Mouse (Mus musculus) hindlimb bud, embryonic 11.5 days (tissue): ENCODE results near the gene Clybl.

Experiments used
- DNase-seq: peaks from one replicate; pipeline ENCODE4 v3.0.0-alpha.2; 2012; ENCODE audit warnings: low read depth, low spot score; ENCODE audit errors: extremely low spot score

The Clybl gene

DNA sequence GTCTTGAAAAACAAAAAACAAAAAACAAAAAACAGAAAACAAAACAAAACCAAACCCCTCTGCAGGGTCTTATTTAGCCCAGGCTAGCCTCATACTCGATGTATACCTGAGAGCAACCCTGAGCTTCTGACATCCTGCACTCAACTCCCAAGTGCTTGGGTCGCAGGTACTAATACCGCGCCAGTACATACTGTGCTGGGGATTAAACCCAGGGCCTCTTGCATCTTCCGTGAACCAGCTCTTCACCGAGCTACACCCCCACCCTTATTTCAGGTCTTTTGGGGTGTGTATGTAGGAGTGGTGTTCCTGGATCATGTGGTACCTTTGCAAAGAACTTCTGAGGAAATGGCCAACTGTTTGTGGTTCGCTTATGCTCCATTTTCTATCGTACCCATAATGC, 13.1 kb downstream of the Clybl start:
- no peak for DNase-seq

GRCm38 (mm10) chr14:122196851-122197250, 15.3 kb downstream of the Clybl start:
- DNase-seq: no peak

GRCm38 (mm10) chr14:122200247-122200885, 18.9 kb downstream of the Clybl start:
- DNase-seq: peak; percentile 96

- DNase-seq: no peak
Measured at GRCm38 (mm10) chr14:122209177-122209576, 27.7 kb downstream of the Clybl start.

DNA sequence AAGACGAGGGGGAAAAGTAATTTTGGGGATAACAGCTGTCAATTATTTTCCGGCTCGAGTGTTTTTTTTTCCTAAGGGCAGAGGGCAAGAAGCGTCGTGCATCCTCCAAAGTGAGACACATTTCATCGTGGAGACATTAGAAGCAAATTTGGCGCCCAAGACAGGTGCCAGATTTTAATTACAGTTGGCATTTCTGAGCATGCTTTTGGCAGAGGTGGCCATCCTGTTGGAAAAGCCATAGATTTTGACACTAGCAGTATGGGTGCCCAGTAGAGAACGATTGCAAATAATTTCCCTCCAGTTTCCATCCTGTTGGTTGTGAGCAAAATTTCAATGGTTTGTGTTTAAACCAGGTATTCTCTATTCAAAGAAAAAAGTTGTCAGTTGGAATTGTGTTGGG, 32.1 kb downstream of the Clybl start:
- no peak for DNase-seq

- DNase-seq: no peak
Measured at GRCm38 (mm10) chr14:122214126-122214525, 32.6 kb downstream of the Clybl start.

DNA sequence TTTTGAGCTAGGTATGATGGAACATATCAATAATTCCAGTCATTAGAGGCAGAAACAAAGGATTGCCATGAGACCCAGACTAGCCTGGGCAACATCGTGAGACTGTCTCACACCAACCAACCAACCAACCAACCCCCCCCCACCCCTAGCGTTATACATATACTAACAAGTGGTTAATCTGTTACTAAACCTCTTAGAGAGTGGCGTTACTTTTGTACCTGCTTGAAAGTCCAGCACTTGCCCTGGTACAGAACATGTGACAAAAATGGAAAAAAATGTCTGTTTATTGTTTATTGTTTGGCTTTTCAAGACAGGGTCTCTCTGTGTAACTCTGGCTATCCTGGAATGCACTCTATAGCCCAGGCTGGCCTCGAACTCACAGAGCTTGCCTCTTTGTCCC, 35.7 kb downstream of the Clybl start:
- no peak for DNase-seq

DNA sequence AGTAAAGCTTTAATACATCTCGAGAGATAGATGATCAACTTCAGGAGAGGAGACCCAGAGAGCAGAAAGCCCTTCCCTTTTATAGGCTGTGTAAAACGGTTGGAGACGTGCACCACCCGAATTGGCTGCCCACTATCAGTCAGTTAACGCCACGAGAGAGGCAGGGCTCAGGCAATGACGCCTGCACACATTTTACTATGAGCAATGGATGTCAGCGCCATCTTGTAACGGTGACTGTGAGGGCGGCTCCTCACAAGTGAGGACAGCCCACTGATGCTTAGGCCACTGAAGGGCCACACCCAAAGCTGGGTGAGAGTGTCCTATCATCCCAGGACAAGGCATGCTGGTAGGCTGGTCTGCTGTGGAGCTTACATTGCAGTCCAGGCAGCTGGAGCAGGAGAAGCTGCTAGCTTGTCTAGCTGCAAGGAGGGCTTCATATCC, 41.5 kb downstream of the Clybl start:
- DNase-seq: no peak

DNA sequence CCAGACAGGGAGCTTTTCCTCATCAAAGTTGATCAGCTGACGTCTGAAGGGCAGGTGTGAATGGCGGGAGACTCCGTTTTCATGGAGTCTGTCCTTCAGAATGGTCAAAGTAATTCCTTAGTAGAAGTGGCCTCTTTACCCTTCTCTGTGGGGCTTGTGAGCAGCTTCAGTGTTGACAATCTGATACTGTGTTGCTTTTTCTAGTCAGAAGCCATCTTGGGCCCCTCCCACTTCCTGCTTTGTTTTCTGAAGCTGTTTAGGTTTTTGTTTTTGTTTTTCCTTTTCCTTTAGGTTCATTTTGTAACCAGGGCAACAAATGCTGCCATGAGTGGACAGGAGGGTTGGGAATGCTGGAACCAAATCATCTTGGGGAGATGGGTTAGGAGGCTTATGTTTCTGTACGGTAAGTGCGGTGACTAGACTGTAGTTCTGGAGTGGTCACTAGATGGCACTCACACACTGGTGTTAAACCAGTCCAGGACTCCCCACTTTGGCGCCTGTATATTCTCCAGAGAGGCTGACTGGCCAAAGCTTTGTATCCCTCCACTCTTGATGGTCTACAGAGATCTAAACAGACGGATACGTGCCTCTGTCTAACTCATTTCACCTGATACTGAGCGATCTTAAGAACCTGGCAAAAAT, 42.1 kb downstream of the Clybl start:
- DNase-seq: peak; percentile 86

DNA sequence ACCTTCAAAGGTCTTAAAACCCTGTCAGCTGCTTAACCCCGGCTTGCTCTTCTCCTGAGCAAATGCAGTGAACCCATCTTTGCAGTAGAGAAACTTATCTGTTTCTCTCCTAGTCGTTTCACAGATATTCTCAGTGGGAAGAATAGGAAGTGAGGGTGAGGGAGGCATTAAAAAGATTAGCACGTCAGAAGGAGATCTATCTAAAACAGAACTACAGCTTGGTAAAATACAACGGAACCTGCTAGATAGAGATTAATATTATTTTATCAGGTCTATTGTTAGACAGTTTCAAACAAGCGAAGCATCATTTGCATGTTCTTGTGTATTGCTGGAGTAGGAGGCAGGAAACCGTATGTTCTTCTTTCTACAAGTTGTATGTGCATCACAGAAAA, 42.6 kb downstream of the Clybl start:
- no peak for DNase-seq

GRCm38 (mm10) chr14:122224501-122224928, 43.0 kb downstream of the Clybl start:
- DNase-seq: no peak

GRCm38 (mm10) chr14:122225479-122226132, 44.1 kb downstream of the Clybl start:
- DNase-seq: no peak

- DNase-seq: no peak
Measured at GRCm38 (mm10) chr14:122226133-122226515, 44.6 kb downstream of the Clybl start.

DNA sequence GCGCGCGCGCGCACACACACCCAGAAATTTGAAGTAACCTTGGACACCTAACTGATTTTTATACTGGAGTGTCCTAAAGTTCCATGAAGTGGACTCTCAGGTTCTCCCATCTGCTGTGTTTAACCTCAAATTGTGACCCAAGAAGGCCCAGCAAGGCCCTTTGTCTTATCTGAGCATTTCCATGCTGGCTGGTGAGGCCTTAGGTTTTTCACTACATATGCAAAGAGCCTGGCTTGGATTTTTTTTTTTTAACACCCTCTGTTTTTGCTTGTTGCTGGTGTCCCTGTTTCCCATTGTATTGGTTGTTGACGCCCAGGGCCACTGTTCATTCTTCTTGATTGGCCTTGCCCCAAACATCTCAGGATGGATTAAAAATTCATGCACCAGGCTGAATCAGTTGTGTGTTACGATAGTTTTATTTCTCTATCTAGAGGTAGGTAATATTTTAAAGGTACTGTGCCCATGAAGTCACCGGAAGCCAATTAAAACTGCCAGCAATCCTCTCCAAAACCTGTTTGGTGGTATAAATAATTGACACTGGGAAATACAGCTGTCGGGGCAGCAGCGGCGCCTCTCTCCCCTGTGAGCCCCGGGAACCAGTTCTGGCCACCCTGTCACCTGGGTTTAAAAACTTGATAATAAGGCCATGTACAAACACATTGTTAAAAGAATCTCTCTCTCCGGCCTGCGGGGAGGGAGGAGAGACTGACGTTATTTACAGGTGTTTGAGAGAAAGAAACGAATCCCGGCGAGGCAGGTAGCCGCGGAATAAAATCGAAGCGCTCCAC, 45.4 kb downstream of the Clybl start:
- DNase-seq: no peak

DNA sequence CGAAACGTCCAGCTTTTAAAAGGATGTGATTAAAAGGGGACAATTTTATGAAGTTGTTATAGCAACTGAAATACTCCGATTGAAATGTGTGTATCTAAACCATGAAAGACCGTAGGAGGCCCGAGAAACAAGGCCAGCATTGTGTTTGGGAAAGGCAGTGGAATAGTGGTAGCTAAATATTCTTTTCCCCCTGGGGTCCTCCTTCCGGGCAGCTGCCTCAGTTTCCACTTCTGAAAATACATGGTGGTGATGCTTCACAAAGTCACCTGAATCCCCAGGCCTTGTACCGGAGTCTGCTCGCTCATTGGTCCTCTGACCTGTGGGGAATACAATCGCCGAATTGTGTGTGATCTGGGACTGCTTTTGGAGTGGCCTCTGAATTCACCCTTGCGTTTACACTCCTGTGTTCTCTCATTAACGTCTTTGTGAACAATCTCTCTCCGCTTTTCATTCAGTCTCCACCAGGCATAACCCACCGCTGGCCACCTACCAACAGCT, 46.0 kb downstream of the Clybl start:
- no peak for DNase-seq

DNA sequence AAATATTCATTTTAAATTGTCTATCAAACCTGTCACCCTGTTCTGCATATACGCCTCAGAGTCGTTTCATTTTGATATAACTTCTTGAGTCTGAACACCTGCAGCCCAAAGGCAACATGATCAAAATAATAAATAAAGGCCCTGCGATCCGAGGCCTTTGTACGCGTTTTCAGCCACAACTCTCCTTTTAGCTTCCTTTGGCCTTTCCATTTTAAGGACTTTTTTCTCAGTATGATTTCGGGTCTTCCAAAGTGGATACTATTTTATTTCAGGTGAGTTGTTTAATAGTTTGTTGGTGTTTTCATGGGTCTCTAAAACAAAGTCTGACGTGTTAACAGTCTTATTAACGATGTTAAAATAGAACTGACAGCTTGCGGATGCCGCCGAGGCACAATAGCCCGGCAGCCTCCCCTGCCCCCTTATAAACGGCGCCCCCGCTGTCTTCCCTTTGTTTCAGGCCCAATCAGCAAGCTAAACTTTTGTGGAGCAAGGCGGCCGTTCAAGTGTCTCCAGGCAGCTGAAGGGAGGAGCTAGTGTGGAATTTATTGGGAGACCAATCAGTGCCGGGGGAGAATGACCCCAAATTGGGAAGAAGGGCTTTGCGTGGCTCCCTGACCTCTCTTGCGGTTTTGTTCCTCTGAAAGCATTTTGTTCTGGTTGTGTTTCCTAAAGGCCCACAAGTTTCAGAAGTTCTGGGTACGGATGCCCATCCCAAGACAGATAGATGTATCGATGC, 47.5 kb downstream of the Clybl start:
- DNase-seq: no peak

DNA sequence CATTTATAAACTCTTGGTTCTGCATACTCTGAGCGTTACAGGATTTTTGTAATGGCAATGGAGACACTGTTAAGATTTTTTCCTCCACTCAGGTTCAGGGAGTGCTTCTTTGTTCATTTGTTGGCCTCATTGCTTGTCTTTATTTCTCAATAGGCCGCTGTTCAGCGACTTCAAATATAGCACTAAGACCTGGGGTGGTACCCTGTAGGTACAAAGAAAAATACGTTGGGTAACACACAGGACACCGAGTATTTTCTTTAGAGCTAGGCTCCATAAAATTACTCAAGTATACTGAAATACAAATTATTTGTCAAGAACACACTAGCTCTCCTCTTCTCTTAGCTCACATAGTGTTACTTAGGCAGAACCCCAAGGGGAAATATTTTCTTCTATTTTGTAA, 48.5 kb downstream of the Clybl start:
- no peak for DNase-seq

DNA sequence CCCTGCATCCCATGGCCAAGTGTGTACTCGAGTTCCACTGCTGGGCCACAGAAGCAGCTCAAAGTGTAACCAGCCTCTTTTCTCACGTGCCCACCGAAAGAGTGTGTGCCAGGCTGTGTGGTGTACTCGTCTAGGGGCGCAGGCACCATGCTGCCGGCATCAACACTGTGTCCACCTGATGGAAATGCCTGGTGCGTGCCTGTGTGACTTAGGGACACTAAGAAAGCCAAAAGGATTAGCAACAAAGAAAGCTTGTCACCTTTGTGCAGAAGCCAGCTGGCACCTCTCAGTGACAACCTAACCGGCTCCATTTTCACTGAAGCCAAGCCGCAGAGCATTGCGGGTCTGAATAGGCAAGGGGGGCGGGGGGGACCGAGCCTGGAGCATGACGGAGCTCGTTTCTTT, 49.1 kb downstream of the Clybl start:
- no peak for DNase-seq

DNA sequence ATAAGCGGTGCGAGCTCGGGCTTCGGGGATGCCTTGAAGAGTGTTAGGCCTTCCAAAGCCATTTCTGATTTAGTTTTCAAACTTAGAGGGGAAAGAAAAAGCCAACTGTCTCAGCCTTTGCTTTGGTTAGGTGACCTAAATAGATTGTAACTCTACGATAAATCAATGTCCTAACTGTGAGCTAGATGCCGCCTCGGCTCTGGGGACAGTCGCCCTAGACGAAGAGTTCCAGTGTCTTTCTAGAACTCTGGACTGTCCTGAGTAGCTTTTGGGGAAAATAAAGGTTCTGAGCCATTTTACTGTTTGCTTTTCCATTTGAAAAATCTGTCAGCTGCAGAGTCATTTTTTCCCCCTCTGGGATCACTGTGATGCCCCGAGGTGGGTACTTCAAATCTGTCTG, 49.6 kb downstream of the Clybl start:
- DNase-seq: no peak

GRCm38 (mm10) chr14:122233212-122233714, 51.8 kb downstream of the Clybl start:
- no peak for DNase-seq

DNA sequence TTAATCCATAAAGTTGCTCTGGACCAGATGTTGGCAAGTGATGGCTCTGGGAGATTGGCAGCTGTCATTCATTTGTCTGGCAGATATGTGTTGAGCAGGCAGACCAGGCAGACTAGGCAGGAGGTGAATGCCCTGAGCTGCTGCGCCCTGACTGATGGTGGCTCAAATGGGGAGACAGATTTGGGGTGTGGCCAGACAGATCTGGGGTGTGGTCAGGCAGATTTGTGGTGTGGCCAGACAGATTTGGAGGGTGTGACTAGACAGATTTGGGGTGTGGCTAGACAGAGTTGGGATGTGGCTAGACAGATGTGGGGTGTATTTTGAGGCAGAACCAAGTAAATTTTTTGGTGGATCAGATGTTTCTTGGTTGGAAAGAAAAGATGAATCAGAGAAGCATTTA, 62.4 kb downstream of the Clybl start:
- no peak for DNase-seq
